Mouse (Mus musculus) erythroblast, adult 5-6 weeks (primary cell): ENCODE results near the gene Trim27. TPM values are rescaled to one million over a fixed set of nuclear protein-coding genes. Genes with fewer than 3 reads are reported as not detected.

Source experiments
- ATAC-seq: replicated peaks from 2 replicates; pipeline ENCODE4 v1.8.0; 2016; ENCODE audit warnings: moderate number of reproducible peaks, mild to moderate bottlenecking, moderate TSS enrichment, inconsistent platforms; ENCODE audit not compliant: poor library complexity, low FRiP score, severe bottlenecking
- total RNA-seq, 2 experiments: library from RNA; stranded (forward) in 1 of 2; stranded (reverse) in 1 of 2; fragments of 150-400 nt in 1 of 2; fragments of 200-764, 138-1000 nt in 1 of 2; gene quantifications; 2 replicates each; pipeline versions ENCODE4 v1.2.3 to v1.2.4; 2015 to 2017; ENCODE audit warnings: low replicate concordance in 2 of 2

Trim27 gene
- total RNA-seq, 2 experiments from 2014 or later = 18.4 to 42.5 TPM

GRCm38 (mm10) chr13:21171600-21172150 is 7.6 kb upstream of the Trim27 start:
- ATAC-seq = no peak

- peak; percentile 25 for ATAC-seq
Measured at GRCm38 (mm10) chr13:21172241-21173027, 6.8 kb upstream of the Trim27 start.

- no peak for ATAC-seq
Measured at GRCm38 (mm10) chr13:21173072-21173471, 6.2 kb upstream of the Trim27 start.

GRCm38 (mm10) chr13:21176733-21177132 is 2.5 kb upstream of the Trim27 start:
- no peak for ATAC-seq

- no peak for ATAC-seq
Measured at GRCm38 (mm10) chr13:21177657-21178056, 1.6 kb upstream of the Trim27 start.

- ATAC-seq = no peak
Measured at GRCm38 (mm10) chr13:21178364-21178763, 881 bp upstream of the Trim27 start.

- peak; percentile 89 for ATAC-seq
Measured at GRCm38 (mm10) chr13:21179724-21180550, 692 bp downstream of the Trim27 start.

- ATAC-seq = peak; percentile 70
Measured at GRCm38 (mm10) chr13:21180551-21181530, 1.6 kb downstream of the Trim27 start.

GRCm38 (mm10) chr13:21181996-21182395 is 2.8 kb downstream of the Trim27 start:
- no peak for ATAC-seq

- no peak for ATAC-seq
Measured at GRCm38 (mm10) chr13:21183066-21183465, 3.8 kb downstream of the Trim27 start.

GRCm38 (mm10) chr13:21183661-21184060 is 4.4 kb downstream of the Trim27 start:
- no peak for ATAC-seq

GRCm38 (mm10) chr13:21185521-21185920 is 6.3 kb downstream of the Trim27 start:
- no peak for ATAC-seq

- no peak for ATAC-seq
Measured at GRCm38 (mm10) chr13:21195406-21196228, 16.4 kb downstream of the Trim27 start.

GRCm38 (mm10) chr13:21197721-21198120 is 18.5 kb downstream of the Trim27 start:
- no peak for ATAC-seq

GRCm38 (mm10) chr13:21198313-21198712 is 19.1 kb downstream of the Trim27 start:
- ATAC-seq = no peak

GRCm38 (mm10) chr13:21199046-21200028 is 20.1 kb downstream of the Trim27 start:
- ATAC-seq = peak; percentile 51
